Mouse (Mus musculus) neutrophil, adult 83 days (primary cell): ENCODE results near the gene Kif3b. TPM values are rescaled to one million over a fixed set of nuclear protein-coding genes. Genes with fewer than 3 reads are reported as not detected.

Experiments used
- total RNA-seq, 2 experiments: library from RNA; stranded (reverse); gene quantifications; one replicate each; pipeline ENCODE4 v1.2.4; 2023

The Kif3b gene
- total RNA-seq: 10 to 100 TPM; 31.3 to 35.4 TPM

GRCm38 (mm10) chr2:153290938-153291928 lies at the start of gene Kif3b:
Gene Kif3b (plus strand): TSS chr2:153291413.

GRCm38 (mm10) chr2:153345454-153346220 lies 54.4 kb downstream of the Kif3b start, which contains the start of gene Asxl1:
Gene Asxl1 (plus strand): TSS chr2:153345829.

Other genes starting within 250 kb of the Kif3b start
- gene Ccm2l, start 225.5 kb upstream of the Kif3b start, total RNA-seq: 1 to 10 TPM; 1.3 to 1.4 TPM
- 100 to 1,000 TPM; 205 to 228 TPM for gene Hck, start 182.9 kb upstream of the Kif3b start, total RNA-seq
- 10 to 100 TPM; 78.1 to 88.5 TPM for gene Tm9sf4, start 130.1 kb upstream of the Kif3b start, total RNA-seq
- gene Tspyl3, start 66.0 kb upstream of the Kif3b start, total RNA-seq: 1 to 10 TPM; 5.0 to 5.7 TPM
- 10 to 100 TPM; 32.9 to 34.9 TPM for gene Plagl2, start 50.0 kb upstream of the Kif3b start, total RNA-seq
- gene Pofut1, start 49.9 kb upstream of the Kif3b start, total RNA-seq: 10 to 100 TPM; 20.7 to 21.7 TPM
- gene Asxl1, start 54.4 kb downstream of the Kif3b start, total RNA-seq: 10 to 100 TPM; 78.3 to 86.8 TPM
- not detected for gene 4930404H24Rik, start 201.4 kb downstream of the Kif3b start, total RNA-seq
- 1 to 10 TPM; 1.6 to 2.4 TPM for gene Nol4l, start 238.6 kb downstream of the Kif3b start, total RNA-seq